Mouse (Mus musculus) forelimb bud, embryonic 11.5 days (tissue): Measurements from ENCODE around the gene Grap2.

Experiments
- DNase-seq: peaks from one replicate; pipeline ENCODE4 v3.0.0-alpha.2; 2012; ENCODE audit warnings: low read depth, low spot score

Grap2 gene

GRCm38 (mm10) chr15:80599843-80600242, 27.4 kb downstream of the Grap2 start:
- DNase-seq, result peak; percentile 59

- DNase-seq, result no peak
These were observed 29.1 kb downstream of the Grap2 start for GRCm38 (mm10) chr15:80601456-80601855.

GRCm38 (mm10) chr15:80602487-80602886, 30.1 kb downstream of the Grap2 start:
- no peak for DNase-seq

- no peak for DNase-seq
These were observed 31.6 kb downstream of the Grap2 start for GRCm38 (mm10) chr15:80604026-80604425.

GRCm38 (mm10) chr15:80607970-80608369, 35.6 kb downstream of the Grap2 start:
- no peak for DNase-seq

GRCm38 (mm10) chr15:80610335-80610734, 37.9 kb downstream of the Grap2 start:
- no peak for DNase-seq

GRCm38 (mm10) chr15:80611478-80611877, 39.1 kb downstream of the Grap2 start:
- no peak for DNase-seq

- no peak for DNase-seq
These were observed 41.5 kb downstream of the Grap2 start for GRCm38 (mm10) chr15:80613904-80614303.

- no peak for DNase-seq
These were observed 42.3 kb downstream of the Grap2 start for GRCm38 (mm10) chr15:80614500-80615289.

GRCm38 (mm10) chr15:80615290-80615570, 42.8 kb downstream of the Grap2 start:
- DNase-seq, result no peak

GRCm38 (mm10) chr15:80615636-80616383, 43.4 kb downstream of the Grap2 start:
- no peak for DNase-seq

- no peak for DNase-seq
These were observed 45.4 kb downstream of the Grap2 start for GRCm38 (mm10) chr15:80617839-80618238.

- DNase-seq, result no peak
These were observed 46.8 kb downstream of the Grap2 start for GRCm38 (mm10) chr15:80619166-80619565.

GRCm38 (mm10) chr15:80619786-80620185, 47.4 kb downstream of the Grap2 start:
- no peak for DNase-seq

- DNase-seq, result no peak
These were observed 48.0 kb downstream of the Grap2 start for GRCm38 (mm10) chr15:80620371-80620770.

GRCm38 (mm10) chr15:80623171-80623837, 50.9 kb downstream of the Grap2 start:
- no peak for DNase-seq

GRCm38 (mm10) chr15:80626472-80626871, 54.1 kb downstream of the Grap2 start:
- no peak for DNase-seq

- DNase-seq, result no peak
These were observed 57.8 kb downstream of the Grap2 start for GRCm38 (mm10) chr15:80630147-80630546.

- no peak for DNase-seq
These were observed 58.3 kb downstream of the Grap2 start for GRCm38 (mm10) chr15:80630711-80631110.

- DNase-seq, result no peak
These were observed 58.9 kb downstream of the Grap2 start for GRCm38 (mm10) chr15:80631311-80631710.

- no peak for DNase-seq
These were observed 60.0 kb downstream of the Grap2 start for GRCm38 (mm10) chr15:80632280-80632893.
